Mouse (Mus musculus): ENCODE data around the gene Yju2. TPM values are rescaled to one million over a fixed set of nuclear protein-coding genes. Genes with fewer than 3 reads are reported as not detected.

Yju2 gene
- polyA plus RNA-seq, 1 experiment, result 15.3 TPM

DNA sequence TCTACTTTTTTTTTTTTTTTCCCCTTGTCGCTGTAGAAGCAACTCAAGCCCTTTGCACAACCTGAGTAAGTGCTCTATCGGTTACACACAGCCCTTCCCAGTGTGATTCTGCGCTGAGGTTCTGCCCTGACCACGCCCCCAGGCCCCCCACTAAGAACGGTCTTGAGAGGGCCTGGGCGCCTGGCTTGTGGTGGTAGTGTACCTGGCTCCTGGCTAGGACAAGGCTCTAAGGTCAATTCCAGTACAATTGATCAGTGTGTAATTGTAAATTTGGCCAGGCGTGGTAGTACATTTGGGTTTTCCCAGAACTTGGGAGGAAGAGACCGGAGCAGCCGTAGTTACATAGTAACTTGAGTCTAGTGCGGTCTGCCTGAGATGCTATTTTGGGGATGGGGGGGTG lies 48.1 kb downstream of the Yju2 start:
- Histone ChIP-seq H3K4me1 (ENCODE audit: control insufficient read depth, insufficient read depth, low read length) (peaks cover 7% of the 10 kb centered on the region), H3K27ac (ENCODE audit: insufficient read depth, low read depth, low read length) (no peak overlapping the region), H3K4me3 (ENCODE audit: insufficient read depth, low read length) (no peak overlapping the region)
- no peak for TF ChIP-seq CTCF (IDR thresholded peaks at IDR 0.05; ENCODE audit: low read depth, low read length)
- no peak for TF ChIP-seq POLR2A (IDR thresholded peaks at IDR 0.05; ENCODE audit: borderline replicate concordance, low read depth, low read length)

DNA sequence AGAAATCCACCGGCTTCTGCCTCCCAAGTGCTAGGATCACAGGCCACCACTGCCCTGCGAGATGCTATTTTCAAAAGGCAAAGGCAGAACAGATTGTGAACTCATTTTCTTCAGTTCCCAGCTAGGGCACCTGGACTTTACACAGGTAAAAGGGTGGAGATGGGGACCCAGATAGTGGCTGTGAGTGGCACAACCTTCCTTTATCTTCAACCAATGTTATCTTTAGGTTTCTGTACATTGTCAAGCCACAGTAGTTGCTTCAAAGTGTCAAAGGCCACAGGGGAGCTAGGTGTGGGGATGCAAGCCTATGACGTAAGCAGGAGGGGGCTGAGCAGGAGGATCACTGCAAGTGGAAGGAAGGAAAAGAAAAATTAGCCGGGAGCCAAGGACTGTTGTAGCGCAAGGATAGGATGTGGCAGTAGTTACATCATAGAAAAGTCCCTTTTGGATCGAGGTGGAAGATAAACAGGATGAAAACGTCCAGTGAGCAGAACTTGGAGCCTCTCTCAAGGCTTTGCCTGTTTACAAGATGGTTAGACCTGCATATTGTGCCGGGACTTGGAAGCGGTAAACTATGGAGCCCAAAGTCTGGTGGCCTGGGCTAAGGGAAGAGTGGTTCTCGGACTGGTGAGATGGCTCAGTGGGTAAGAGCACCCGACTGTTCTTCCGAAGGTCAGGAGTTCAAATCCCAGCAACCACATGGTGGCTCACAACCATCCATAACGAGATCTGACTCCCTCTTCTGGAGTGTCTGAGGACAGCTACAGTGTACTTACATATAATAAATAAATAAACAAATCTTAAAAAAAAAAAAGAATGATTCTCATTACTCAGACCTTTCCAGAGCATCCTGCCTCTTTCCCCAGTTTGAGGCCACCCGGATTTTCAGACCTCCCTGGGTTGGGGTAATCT lies 48.8 kb downstream of the Yju2 start:
- Histone ChIP-seq H3K4me1 (ENCODE audit: control insufficient read depth, insufficient read depth, low read length) (peaks cover 7% of the 10 kb centered on the region), H3K27ac (ENCODE audit: insufficient read depth, low read depth, low read length) (peak overlapping the region; percentile 14; the same call in 1 of the 2 replicates)

DNA sequence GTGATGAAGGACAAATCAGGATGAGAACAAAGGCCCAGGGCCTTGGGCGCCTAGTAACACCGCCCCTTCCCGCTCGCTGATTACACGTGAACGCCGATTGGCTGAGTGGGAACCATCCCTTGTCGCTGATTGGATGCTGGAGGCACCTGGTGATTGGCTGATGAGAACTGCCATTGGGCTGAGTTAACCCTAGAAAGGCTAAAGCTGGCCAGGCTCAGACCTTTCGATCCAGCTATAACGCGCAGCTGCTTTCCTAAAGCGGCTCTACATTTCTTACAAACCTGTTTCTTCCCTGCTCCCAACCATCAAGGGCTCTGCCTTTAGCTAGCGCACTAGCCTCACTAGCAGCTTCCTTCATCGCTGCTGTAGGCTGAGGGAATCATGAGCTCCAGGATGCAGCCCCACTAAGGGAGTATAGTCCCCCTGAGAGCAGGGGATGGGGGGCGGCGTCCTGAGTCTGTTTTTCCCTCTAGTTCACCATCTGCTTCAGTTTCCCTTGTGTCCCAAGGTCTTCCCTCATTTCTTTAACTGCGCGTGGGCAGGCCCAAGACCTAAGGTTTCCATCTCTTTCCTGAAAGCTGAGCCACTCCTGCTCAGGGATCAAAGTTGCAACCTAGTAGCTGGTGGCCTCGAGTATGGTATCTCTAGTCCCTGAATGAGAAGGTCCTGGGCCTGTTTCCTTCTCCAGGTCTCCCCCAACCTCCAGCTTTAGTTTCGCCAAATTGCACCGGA lies 49.6 kb downstream of the Yju2 start:
- Histone ChIP-seq H3K4me1 (ENCODE audit: control insufficient read depth, insufficient read depth, low read length) (peaks cover 7% of the 10 kb centered on the region), H3K27ac (ENCODE audit: insufficient read depth, low read depth, low read length) (peak overlapping the region; percentile 63), H3K4me3 (ENCODE audit: insufficient read depth, low read length) (peak overlapping the region; percentile 76)
- no peak for TF ChIP-seq POLR2A (IDR thresholded peaks at IDR 0.05; ENCODE audit: borderline replicate concordance, low read depth, low read length)
- TF ChIP-seq CTCF (IDR thresholded peaks at IDR 0.05; ENCODE audit: low read depth, low read length), result 0 out of 2 replicates have a peak, but pooled peaks have one; percentile 14

More for the DNA sequence above, 48.8 kb downstream of the Yju2 start:
- H3K4me3 ChIP-seq (ENCODE audit: insufficient read depth, low read length), result peak overlapping the region; percentile 27
- no peak for TF ChIP-seq POLR2A (IDR thresholded peaks at IDR 0.05; ENCODE audit: borderline replicate concordance, low read depth, low read length)
- TF ChIP-seq CTCF (IDR thresholded peaks at IDR 0.05; ENCODE audit: low read depth, low read length), result no peak

DNA sequence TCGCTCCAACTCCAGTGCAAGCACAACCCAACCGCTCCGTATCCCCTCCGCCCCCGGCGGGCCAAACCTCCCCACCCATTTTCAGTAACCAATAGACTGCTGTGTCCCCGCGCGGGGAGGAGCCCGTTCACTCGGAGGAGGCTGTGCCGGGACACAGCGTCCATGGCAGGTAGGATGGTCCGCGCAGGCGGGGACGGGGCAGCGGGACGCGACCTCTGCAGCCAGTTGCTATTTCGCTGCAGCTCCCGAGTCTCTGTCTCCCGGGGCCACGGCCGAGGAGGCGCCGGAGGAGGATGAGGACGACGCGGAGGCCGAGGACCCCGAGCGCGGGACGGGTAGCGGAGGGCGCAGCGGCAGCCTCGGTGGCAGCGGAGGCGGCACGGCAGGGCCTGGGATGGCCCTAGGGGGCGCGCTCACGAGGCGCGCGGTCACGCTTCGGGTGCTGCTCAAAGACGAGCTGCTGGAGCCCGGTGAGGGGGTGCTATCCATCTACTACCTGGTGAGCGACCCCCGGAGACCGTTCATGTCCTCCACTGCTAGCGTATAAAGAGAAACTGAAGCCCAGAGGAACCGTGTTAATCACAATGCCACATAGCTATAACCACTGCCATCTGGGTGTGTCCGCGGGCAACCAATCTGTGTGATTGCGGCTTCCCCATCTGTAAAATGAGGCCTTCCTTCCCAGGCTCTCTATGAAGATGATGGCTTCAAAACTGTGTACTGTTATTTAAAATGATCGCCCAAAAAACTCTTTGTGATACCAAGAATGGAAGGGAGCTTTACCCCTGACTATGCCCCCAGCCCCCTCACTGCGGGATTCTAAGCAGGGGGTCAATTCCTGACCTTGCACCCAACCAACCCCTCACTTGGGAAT lies 50.4 kb downstream of the Yju2 start:
- Histone ChIP-seq H3K4me3 (ENCODE audit: insufficient read depth, low read length) (peak overlapping the region; percentile 76), H3K27ac (ENCODE audit: insufficient read depth, low read depth, low read length) (peak overlapping the region; percentile 63), H3K4me1 (ENCODE audit: control insufficient read depth, insufficient read depth, low read length) (peaks cover 7% of the 10 kb centered on the region)
- TF ChIP-seq POLR2A (IDR thresholded peaks at IDR 0.05; ENCODE audit: borderline replicate concordance, low read depth, low read length) (peak; percentile 76), CTCF (IDR thresholded peaks at IDR 0.05; ENCODE audit: low read depth, low read length) (no peak)

DNA sequence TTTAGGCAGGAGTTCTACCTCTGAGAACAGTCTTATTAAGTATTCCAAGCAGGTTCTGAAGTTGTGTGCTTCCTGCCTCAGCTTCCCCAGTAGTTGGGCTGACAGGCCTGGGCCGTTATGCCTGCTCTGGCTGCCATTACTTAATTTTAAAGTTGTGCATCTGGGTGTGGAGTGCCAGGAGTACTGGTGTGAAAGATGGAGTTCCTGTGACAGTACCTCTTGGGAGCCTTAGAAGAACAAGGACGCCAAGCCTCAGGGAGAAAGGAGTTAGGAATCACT lies 51.0 kb downstream of the Yju2 start:
- H3K4me3 ChIP-seq (ENCODE audit: insufficient read depth, low read length), result peak overlapping the region; percentile 76
- TF ChIP-seq POLR2A (IDR thresholded peaks at IDR 0.05; ENCODE audit: borderline replicate concordance, low read depth, low read length) (no peak), CTCF (IDR thresholded peaks at IDR 0.05; ENCODE audit: low read depth, low read length) (no peak)
- H3K27ac ChIP-seq (ENCODE audit: insufficient read depth, low read depth, low read length), result peak overlapping the region; percentile 42; the same call in 1 of the 2 replicates
- H3K4me1 ChIP-seq (ENCODE audit: control insufficient read depth, insufficient read depth, low read length), result peaks cover 7% of the 10 kb centered on the region

DNA sequence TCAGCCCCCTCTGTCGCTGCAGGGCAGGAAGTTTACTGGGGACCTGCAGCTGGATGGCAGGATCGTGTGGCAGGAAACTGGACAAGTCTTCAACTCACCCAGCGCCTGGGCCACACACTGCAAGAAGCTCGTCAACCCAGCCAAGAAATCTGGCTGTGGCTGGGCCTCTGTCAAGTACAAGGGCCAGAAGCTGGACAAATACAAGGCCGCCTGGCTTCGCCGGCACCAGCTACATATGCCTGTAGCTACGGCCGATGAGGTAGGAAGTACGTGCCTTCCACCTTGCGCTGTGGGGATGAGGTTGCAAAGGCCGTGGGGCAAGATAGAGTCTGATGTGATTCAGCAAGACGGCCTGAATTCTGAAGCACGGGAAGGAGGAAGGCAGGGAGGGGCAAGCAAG lies 51.4 kb downstream of the Yju2 start:
- H3K4me1 ChIP-seq (ENCODE audit: control insufficient read depth, insufficient read depth, low read length), result peaks cover 7% of the 10 kb centered on the region
- TF ChIP-seq POLR2A (IDR thresholded peaks at IDR 0.05; ENCODE audit: borderline replicate concordance, low read depth, low read length), result no peak
- TF ChIP-seq CTCF (IDR thresholded peaks at IDR 0.05; ENCODE audit: low read depth, low read length), result no peak
- H3K27ac ChIP-seq (ENCODE audit: insufficient read depth, low read depth, low read length), result no peak overlapping the region
- H3K4me3 ChIP-seq (ENCODE audit: insufficient read depth, low read length), result peak overlapping the region; percentile 76

DNA sequence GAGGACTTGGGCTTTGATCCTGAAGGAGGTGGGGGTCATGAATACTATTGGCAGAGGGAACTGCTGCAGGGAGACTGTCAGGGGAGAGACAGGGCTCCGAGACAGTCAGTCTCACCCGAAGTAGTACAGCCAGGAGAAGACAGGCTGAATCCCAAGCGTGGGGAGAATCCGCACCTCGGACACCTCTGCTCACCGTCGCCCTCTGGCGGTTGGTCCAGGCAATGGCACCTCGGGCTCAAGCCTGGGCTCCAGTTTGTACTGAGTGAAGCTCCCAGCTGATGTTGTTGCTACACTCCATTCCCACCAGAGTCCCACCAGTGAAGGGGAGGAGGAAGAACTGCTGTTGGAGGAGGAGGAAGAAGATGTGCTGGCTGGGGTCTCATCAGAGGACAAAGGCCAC lies 51.8 kb downstream of the Yju2 start:
- Histone ChIP-seq H3K4me3 (ENCODE audit: insufficient read depth, low read length) (peak overlapping the region; percentile 76), H3K27ac (ENCODE audit: insufficient read depth, low read depth, low read length) (no peak overlapping the region), H3K4me1 (ENCODE audit: control insufficient read depth, insufficient read depth, low read length) (peaks cover 7% of the 10 kb centered on the region)
- TF ChIP-seq POLR2A (IDR thresholded peaks at IDR 0.05; ENCODE audit: borderline replicate concordance, low read depth, low read length) (no peak), CTCF (IDR thresholded peaks at IDR 0.05; ENCODE audit: low read depth, low read length) (peak; percentile 91)

DNA sequence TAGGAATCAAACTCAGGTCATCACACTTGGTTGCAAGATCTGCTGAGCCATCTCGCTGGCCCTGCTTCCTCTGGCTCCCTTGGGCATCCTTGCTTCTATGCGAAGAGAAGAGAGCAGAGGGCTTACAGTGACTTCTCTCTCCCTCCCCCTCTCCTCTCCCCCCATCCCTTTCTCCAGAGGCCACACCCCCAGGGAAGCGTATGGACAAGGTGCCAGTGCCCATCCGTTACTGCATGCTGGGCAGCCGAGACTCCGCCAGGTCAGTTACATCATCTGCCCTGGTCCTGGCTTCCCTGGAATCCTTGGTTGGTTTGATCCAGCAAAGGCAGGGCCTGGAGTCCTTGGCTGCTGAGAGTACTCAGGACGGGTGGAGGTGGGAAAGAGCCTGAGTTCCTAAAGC lies 52.5 kb downstream of the Yju2 start:
- H3K4me1 ChIP-seq (ENCODE audit: control insufficient read depth, insufficient read depth, low read length), result peaks cover 7% of the 10 kb centered on the region
- H3K27ac ChIP-seq (ENCODE audit: insufficient read depth, low read depth, low read length), result no peak overlapping the region
- no peak for TF ChIP-seq POLR2A (IDR thresholded peaks at IDR 0.05; ENCODE audit: borderline replicate concordance, low read depth, low read length)
- TF ChIP-seq CTCF (IDR thresholded peaks at IDR 0.05; ENCODE audit: low read depth, low read length), result no peak
- H3K4me3 ChIP-seq (ENCODE audit: insufficient read depth, low read length), result no peak overlapping the region

DNA sequence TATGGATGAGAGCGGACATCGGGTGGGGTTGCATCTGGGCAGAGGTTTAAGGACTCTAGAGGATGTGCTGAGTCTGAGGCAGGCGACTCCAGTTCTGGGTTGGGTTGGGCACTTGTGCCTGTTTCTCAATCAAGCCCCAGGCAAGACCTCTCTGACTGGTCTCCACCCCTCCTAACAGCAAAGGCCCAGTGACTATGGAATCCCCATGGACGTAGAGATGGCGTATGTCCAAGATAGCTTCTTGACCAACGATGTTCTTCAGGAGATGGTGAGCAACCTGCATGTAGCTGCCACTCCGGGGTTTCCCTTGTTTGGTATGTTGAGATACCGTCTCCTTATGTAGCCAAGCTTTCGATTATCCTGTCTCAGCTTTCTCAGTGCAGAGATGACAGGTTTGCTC lies 56.4 kb downstream of the Yju2 start:
- Histone ChIP-seq H3K4me1 (ENCODE audit: control insufficient read depth, insufficient read depth, low read length) (peaks cover 2% of the 10 kb centered on the region), H3K27ac (ENCODE audit: insufficient read depth, low read depth, low read length) (no peak overlapping the region), H3K4me3 (ENCODE audit: insufficient read depth, low read length) (no peak overlapping the region)
- TF ChIP-seq CTCF (IDR thresholded peaks at IDR 0.05; ENCODE audit: low read depth, low read length) (no peak), POLR2A (IDR thresholded peaks at IDR 0.05; ENCODE audit: borderline replicate concordance, low read depth, low read length) (no peak)

Measured in bone marrow macrophage, adult 2 months (primary cell).